Comparison of ENCODE assay signal across 8 mouse cellular contexts in the genomic region with DNA sequence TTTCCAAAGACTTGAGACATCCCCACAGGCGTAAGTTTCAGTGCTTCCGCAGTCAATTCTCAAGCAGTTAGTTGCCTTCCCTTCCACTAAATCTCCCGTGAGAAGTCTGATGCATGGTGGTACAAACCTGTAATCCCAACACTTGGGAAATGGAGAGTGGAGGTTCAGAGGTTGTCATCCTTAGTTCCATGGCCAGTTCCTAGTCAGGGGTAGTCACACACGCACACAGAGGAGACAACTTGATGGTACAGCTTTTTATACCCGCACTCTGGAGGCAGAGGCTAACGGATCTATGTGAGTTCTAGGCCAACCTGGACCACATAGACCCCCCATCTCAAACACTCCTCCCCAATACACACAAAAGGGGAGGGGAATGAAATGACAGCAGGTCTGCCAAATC. TPM values are rescaled to one million over a fixed set of nuclear protein-coding genes. Genes with fewer than 3 reads are reported as not detected.
DNase-seq lines count a peak whose midpoint lies in the region; ATAC-seq and TF ChIP-seq lines count a peak whose summit lies in the region.

No protein-coding gene starts in this region.

- WGBS in lung, adult 2 months: 14% methylated on average over 6 of the region's 6 CpGs
- 18% methylated on average over 6 of the region's 6 CpGs for WGBS in limb, embryonic 12.5 days
- 11% methylated on average over 6 of the region's 6 CpGs for WGBS in olfactory bulb, adult 2 months

- H3K27ac ChIP-seq in embryonic fibroblast, embryonic 13.5 days (ENCODE audit: insufficient read depth, low read length): peak overlapping the region; percentile 84
- peak overlapping the region; percentile 88 for H3K27ac ChIP-seq in limb, embryonic 12.5 days
- peak overlapping the region; percentile 65 for H3K27ac ChIP-seq in olfactory bulb, adult 2 months (ENCODE audit: insufficient read depth, low read depth, low read length)

- TF ChIP-seq CTCF in lung, adult 2 months (IDR thresholded peaks at IDR 0.05; ENCODE audit: insufficient read depth, low read length): no peak
- TF ChIP-seq CTCF in embryonic fibroblast, embryonic 13.5 days (IDR thresholded peaks at IDR 0.05; ENCODE audit: borderline replicate concordance, insufficient read depth, low read length): no peak
- no peak for TF ChIP-seq CTCF in olfactory bulb, adult 2 months (IDR thresholded peaks at IDR 0.05; ENCODE audit: insufficient read depth, low read depth, low read length)

- no peak for ATAC-seq in limb, embryonic 12.5 days (ENCODE audit: insufficient number of reproducible peaks, insufficient read depth, low FRiP score, low TSS enrichment, low read depth)

- H3K4me1 ChIP-seq in lung, adult 2 months (ENCODE audit: control insufficient read depth, insufficient read depth, low read length): peaks cover 25% of the 10 kb centered on the region
- H3K4me1 ChIP-seq in embryonic fibroblast, embryonic 13.5 days (ENCODE audit: control insufficient read depth, insufficient read depth, low read length): peaks cover 20% of the 10 kb centered on the region
- H3K4me1 ChIP-seq in limb, embryonic 12.5 days (replicated peaks): peaks cover 54% of the 10 kb centered on the region
- H3K4me1 ChIP-seq in olfactory bulb, adult 2 months (ENCODE audit: control insufficient read depth, insufficient read depth, low read length): peaks cover 49% of the 10 kb centered on the region

- no peaks in the 10 kb centered on the region for H3K9me3 ChIP-seq in limb, embryonic 12.5 days

- H3K36me3 ChIP-seq in limb, embryonic 12.5 days: no peaks in the 10 kb centered on the region

- peak overlapping the region; percentile 80 for H3K9ac ChIP-seq in limb, embryonic 12.5 days (replicated peaks)

- TF ChIP-seq POLR2A in lung, adult 2 months (IDR thresholded peaks at IDR 0.05; ENCODE audit: borderline replicate concordance, extremely low read depth, low read depth, low read length): no peak
- TF ChIP-seq POLR2A in embryonic fibroblast, embryonic 13.5 days (IDR thresholded peaks at IDR 0.05; ENCODE audit: low read depth, low read length): no peak
- TF ChIP-seq POLR2A in olfactory bulb, adult 2 months (IDR thresholded peaks at IDR 0.05; ENCODE audit: insufficient read depth, low read depth, low read length): no peak

- H3K27me3 ChIP-seq in limb, embryonic 12.5 days: no peaks in the 10 kb centered on the region

- DNase-seq in lung, adult 2 months: no peak
- DNase-seq in lung, postnatal 4 days: no peak
- DNase-seq in adipocyte (ENCODE audit: low spot score): no peak
- no peak for DNase-seq in adrenal gland, postnatal 25 days
- no peak for DNase-seq in thymus, postnatal 0 days (ENCODE audit: low spot score)

- H3K4me2 ChIP-seq in limb, embryonic 12.5 days: peak overlapping the region; percentile 87

- H3K4me3 ChIP-seq in lung, adult 2 months (replicated peaks; ENCODE audit: extremely low read depth, low read depth, low read length): peak overlapping the region; percentile 77
- peak overlapping the region; percentile 64 for H3K4me3 ChIP-seq in embryonic fibroblast, embryonic 13.5 days (ENCODE audit: insufficient read depth, low read length)
- peak overlapping the region; percentile 86 for H3K4me3 ChIP-seq in limb, embryonic 12.5 days (replicated peaks)
- H3K4me3 ChIP-seq in olfactory bulb, adult 2 months (ENCODE audit: insufficient read depth, low read depth, low read length): peak overlapping the region; percentile 91

RNA-seq across cellular contexts. Expression of gene Itpkc, which starts 0.4 kb away (rescaled TPM):
- 8.6 and 11.2 TPM in 2 replicates for polyA plus RNA-seq in lung, adult 2 months (2012; rRNA removed)
- 8.3 and 8.7 TPM in 2 replicates for polyA plus RNA-seq in embryonic fibroblast, embryonic 13.5 days (2011; ENCODE audit: insufficient read length, low read depth, missing spikeins)
- polyA plus RNA-seq in limb, embryonic 12.5 days (2016; fragmentation: Nextera tagmentation; extraction: Ambion mirVana): 9.3 and 9.5 TPM in 2 replicates
- not detected in 2 replicates for polyA plus RNA-seq in olfactory bulb, adult 2 months (2012; ENCODE audit: insufficient read depth, insufficient read length, low replicate concordance, missing spikeins)
- total RNA-seq in adrenal gland, postnatal 25 days (2021): 15.9 and 18.3 TPM in 2 replicates
- 2.3 TPM in 2 replicates for polyA plus RNA-seq in thymus, postnatal 0 days (2015; fragmentation: Nextera tagmentation; extraction: Ambion mirVana)

RNA-seq across cellular contexts. Expression of gene Coq8b, which starts 4.0 kb away (rescaled TPM):
- 68.6 and 76.8 TPM in 2 replicates for polyA plus RNA-seq in lung, adult 2 months (2012; rRNA removed)
- 19.4 and 21.6 TPM in 2 replicates for polyA plus RNA-seq in embryonic fibroblast, embryonic 13.5 days (2011; ENCODE audit: insufficient read length, low read depth, missing spikeins)
- 15.7 and 16.6 TPM in 2 replicates for polyA plus RNA-seq in limb, embryonic 12.5 days (2016; fragmentation: Nextera tagmentation; extraction: Ambion mirVana)
- polyA plus RNA-seq in olfactory bulb, adult 2 months (2012; ENCODE audit: insufficient read depth, insufficient read length, low replicate concordance, missing spikeins): not detected in 2 replicates
- total RNA-seq in adrenal gland, postnatal 25 days (2021): 74.4 and 90.3 TPM in 2 replicates
- 15.8 and 15.9 TPM in 2 replicates for polyA plus RNA-seq in thymus, postnatal 0 days (2015; fragmentation: Nextera tagmentation; extraction: Ambion mirVana)

RNA-seq across cellular contexts. Expression of gene Numbl, which starts 29.4 kb away (rescaled TPM):
- polyA plus RNA-seq in lung, adult 2 months (2012; rRNA removed): 33.0 and 36.4 TPM in 2 replicates
- 47.6 and 51.7 TPM in 2 replicates for polyA plus RNA-seq in embryonic fibroblast, embryonic 13.5 days (2011; ENCODE audit: insufficient read length, low read depth, missing spikeins)
- polyA plus RNA-seq in limb, embryonic 12.5 days (2016; fragmentation: Nextera tagmentation; extraction: Ambion mirVana): 25.3 and 26.5 TPM in 2 replicates
- not detected in 2 replicates for polyA plus RNA-seq in olfactory bulb, adult 2 months (2012; ENCODE audit: insufficient read depth, insufficient read length, low replicate concordance, missing spikeins)
- 8.4 and 12.6 TPM in 2 replicates for total RNA-seq in adrenal gland, postnatal 25 days (2021)
- polyA plus RNA-seq in thymus, postnatal 0 days (2015; fragmentation: Nextera tagmentation; extraction: Ambion mirVana): 3.2 and 3.5 TPM in 2 replicates

RNA-seq across cellular contexts. Expression of gene Snrpa, which starts 32.8 kb away (rescaled TPM):
- polyA plus RNA-seq in lung, adult 2 months (2012; rRNA removed): 135 and 136 TPM in 2 replicates
- 117 and 153 TPM in 2 replicates for polyA plus RNA-seq in embryonic fibroblast, embryonic 13.5 days (2011; ENCODE audit: insufficient read length, low read depth, missing spikeins)
- 294 and 321 TPM in 2 replicates for polyA plus RNA-seq in limb, embryonic 12.5 days (2016; fragmentation: Nextera tagmentation; extraction: Ambion mirVana)
- not detected in 2 replicates for polyA plus RNA-seq in olfactory bulb, adult 2 months (2012; ENCODE audit: insufficient read depth, insufficient read length, low replicate concordance, missing spikeins)
- total RNA-seq in adrenal gland, postnatal 25 days (2021): 108 and 114 TPM in 2 replicates
- 165 and 192 TPM in 2 replicates for polyA plus RNA-seq in thymus, postnatal 0 days (2015; fragmentation: Nextera tagmentation; extraction: Ambion mirVana)

RNA-seq across cellular contexts. Expression of gene BC024978, which starts 33.3 kb away (rescaled TPM):
- polyA plus RNA-seq in lung, adult 2 months (2012; rRNA removed): 11.2 and 13.5 TPM in 2 replicates
- polyA plus RNA-seq in embryonic fibroblast, embryonic 13.5 days (2011; ENCODE audit: insufficient read length, low read depth, missing spikeins): 7.3 and 7.7 TPM in 2 replicates
- polyA plus RNA-seq in limb, embryonic 12.5 days (2016; fragmentation: Nextera tagmentation; extraction: Ambion mirVana): 4.0 and 4.1 TPM in 2 replicates
- polyA plus RNA-seq in olfactory bulb, adult 2 months (2012; ENCODE audit: insufficient read depth, insufficient read length, low replicate concordance, missing spikeins): not detected in 2 replicates
- total RNA-seq in adrenal gland, postnatal 25 days (2021): 23.6 and 28.0 TPM in 2 replicates
- 2.5 and 4.0 TPM in 2 replicates for polyA plus RNA-seq in thymus, postnatal 0 days (2015; fragmentation: Nextera tagmentation; extraction: Ambion mirVana)
